Mouse (Mus musculus): ENCODE measurements at regions not wholly inside any gene's neighbourhood (a gene's known extent, or its start where the extent isn't known, plus 50 kb on each side); places are given as distances from the start of the nearest gene placed in this dataset.

DNA sequence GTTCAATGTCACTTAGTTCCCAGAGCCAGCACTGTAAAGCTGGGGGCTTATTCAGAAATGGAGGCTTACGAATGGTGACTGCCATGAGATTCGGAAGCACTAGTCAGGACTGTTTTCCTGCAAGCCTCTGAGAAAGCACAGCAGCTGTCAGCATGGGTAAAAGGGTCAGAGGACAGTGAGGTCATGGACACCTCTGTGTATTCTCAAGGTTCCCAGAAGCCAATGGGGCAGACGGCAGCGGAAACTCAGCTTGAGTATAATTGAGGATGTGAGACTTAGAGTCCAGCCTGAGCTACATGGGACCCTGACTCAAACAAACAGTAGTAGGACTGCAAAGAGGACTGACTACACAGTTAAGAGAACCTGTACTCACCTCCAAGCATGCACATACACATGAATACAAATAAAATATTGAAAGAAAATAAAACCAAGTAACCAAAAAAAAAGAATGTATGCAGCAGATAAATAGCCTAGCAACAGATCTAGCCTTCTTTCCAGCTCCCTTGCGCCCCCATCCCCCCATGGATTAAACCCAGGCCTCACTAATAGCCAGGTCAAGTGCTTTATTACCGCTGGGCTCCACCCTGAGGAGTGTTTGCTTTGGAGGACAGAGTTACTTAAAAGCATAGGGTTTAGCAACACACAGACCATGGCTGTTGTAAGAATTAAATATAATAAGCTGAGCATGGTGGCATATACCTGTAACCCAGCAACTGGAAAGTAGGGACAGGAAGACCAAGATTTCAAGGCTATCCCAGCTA is 67.8 kb upstream of the Calm2 start:
- TF ChIP-seq GATA1 (IDR thresholded peaks at IDR 0.05; ENCODE audit: borderline replicate concordance, low read length) (no peak), FLI1 (IDR thresholded peaks at IDR 0.05; ENCODE audit: low read length) (no peak)
